Mouse (Mus musculus) gastrocnemius, adult 8-10 months (tissue): ENCODE measurements around the gene Homer2. TPM values are rescaled to one million over a fixed set of nuclear protein-coding genes. Genes with fewer than 3 reads are reported as not detected.
A peak's percentile ranks its signal among the peaks of the same experiment; 100 is the strongest.

Experiments used
- DNase-seq, 2 experiments: peaks; one replicate each; pipeline ENCODE4 v3.0.0; 2022; ENCODE audit warnings: low spot score in 2 of 2
- total RNA-seq, 4 experiments: library from RNA; stranded (reverse); gene quantifications; 2 replicates each; pipeline ENCODE4 v1.2.4; 2022

Homer2 gene
- total RNA-seq, 4 experiments from 2014 or later = 40.0 to 53.1 (median 44.0) TPM

DNA sequence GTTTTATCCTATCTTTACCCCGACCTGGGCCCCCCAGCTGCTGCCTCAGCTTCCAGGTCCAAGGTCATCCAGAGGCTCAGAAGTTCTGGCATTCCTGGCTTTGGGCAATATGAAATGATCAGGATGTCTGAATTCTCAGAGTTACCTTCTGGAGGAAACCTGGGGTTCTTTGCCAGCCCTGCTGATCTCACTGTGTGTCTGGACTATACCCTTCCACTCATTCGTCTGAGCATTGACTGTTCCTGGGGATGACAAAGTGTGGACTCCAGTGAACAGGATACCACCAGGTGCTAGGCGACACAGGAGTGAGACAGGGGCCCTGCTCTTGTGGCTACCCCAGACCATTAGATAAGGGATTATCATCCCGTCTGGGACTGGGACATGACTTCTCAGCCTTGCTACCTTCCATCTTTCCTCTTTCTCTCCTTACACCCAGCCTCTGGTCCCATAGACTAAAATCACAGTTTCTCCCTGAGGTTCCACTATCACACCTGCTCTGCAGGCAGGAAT is 143.8 kb downstream of the Homer2 start:
- DNase-seq = no peak

DNA sequence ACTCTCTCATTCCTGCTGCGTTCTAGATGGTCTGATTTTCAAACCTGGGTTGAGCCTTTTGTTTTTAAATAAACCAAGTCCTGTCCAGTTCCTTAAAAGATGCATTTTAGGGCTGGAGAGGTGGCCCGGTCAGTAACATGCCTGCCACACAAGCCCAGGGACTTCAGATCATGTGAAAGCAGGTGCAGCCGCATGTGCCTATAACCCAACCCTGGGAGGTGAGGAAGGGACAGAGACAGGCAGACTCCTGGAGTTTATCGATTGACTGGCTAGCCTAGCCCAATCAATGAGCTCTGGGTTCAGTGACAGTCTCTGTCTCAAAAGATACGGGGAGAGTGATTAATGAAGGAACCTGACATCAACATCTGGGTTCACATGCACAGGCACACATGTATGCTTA is 146.1 kb downstream of the Homer2 start:
- no peak for DNase-seq

DNA sequence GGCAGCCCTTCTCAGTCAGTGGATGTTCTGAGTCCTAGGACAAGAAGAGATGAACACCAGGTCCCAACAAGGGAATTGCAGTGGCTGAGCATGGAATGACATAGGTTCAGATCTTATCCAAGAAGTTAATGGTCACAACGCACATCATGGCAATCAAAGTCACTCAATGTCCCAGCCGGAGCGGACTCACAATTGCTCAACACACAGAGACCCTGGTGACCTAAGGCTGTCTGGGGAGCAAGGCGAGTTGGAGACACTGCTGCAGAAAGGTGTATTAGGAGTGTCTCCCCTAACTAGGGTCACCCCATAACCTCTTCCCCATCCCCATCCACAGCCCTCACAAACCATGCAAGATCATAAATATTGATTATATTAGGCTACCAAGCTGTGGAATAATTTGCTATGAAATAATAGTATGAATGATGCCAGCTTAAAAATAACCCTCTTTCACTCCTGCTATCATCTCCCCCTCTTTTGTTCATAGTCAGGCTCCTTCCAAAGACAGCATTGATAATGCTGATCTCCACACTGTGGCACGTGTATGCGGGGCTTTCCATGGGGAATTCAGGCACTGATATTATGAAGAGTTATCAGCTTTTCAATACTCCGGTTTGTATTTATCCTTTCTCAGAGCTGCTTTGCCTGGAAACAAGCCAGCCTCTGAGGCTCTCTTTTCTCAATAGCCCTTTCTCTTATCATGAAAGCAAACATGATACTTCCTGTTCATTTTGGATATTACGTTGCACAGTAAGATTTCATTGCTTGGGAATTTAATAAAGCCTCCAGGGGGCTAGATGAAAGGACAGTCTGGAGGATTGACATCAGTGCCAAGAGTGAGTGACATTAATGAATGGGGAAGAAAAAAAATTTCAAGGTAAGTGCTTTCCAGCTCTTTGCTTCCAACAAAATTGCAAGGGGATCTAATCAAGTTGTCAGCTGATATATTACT is 147.0 kb downstream of the Homer2 start:
- DNase-seq = no peak

DNA sequence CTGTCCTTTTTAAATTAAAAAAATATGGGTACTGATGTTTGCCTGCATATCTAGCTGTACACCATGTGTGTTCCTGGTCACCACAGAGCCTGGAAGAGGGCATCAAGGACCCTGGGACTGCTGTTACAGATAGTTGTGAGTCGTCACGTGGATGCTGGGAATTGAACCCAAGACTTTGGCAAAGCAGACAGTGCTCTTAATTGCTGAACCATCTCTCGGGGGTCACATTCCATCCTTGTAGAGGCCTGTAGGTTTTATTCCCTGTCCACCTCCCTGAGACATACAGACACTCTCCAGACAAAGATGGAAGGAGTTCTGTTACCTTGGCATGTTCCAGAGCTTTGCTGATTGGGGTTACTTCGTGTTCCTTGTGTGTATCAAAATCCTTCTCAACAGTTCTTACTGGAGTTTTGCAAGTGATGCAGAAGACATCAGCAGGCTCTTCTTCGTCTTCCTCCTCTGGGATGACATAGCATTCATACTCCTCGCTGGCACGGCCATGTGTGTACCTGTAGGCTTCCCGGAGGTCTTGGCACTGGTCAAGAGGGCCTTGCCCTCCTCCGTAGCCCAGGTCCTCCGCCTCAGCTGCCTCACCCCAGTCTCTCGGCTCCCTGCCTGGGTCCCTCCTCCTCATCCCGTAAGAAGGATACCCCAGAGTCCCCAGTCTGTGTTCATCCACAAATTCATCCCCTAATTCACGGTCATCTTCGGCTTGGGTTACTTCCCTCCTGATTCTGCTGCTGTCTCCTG is 147.9 kb downstream of the Homer2 start:
- no peak for DNase-seq

DNA sequence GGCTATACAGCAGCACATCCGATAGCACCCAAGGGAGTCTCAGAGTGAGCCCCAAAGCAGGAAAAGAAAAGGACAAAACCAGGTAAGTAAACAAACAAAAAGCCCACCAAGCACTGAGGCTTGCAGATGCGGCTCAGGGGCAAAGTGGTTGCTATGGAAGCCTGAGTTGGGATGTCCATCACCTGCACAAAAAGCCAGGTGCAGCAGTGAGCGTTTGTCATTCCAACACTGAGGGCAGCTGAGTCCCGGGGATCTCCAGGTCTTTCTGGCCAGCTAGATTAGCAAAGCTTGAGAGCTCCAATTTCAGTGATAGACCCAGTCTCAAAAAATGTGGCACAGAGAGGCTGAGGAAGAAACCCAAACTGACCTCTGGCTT is 149.4 kb downstream of the Homer2 start:
- no peak for DNase-seq

DNA sequence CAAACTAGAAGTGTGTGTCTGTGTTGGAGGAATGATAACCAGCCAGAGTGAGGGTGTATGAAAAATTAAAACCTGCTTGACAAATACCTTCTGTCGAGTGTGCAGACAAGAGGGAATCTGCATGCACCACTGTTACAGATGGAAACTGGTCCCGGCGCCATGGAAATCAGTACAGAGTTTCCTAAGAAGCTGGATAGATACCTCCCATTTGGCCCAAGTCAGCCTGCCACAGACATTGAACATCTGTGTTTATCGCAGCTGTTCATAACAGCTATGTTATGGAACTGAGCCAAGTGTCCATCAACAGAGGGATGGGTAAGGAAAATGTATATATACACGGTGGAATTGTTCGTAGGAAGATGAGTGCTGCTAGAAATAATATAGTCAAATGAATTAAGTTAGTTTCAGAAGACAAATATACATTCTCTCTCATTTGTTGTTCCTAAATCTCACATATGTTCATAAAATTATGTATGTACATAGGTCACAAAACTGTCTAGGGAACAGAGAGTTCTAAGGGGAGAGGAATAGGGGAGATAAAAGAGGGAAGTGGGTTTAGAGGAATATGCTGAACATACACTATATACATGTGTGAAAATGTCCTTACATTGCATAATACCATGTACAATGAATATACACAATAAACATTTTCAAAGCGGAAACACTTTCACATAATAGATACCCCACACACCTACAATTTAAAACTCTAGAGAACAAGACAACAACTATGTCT is 149.9 kb downstream of the Homer2 start:
- no peak for DNase-seq

DNA sequence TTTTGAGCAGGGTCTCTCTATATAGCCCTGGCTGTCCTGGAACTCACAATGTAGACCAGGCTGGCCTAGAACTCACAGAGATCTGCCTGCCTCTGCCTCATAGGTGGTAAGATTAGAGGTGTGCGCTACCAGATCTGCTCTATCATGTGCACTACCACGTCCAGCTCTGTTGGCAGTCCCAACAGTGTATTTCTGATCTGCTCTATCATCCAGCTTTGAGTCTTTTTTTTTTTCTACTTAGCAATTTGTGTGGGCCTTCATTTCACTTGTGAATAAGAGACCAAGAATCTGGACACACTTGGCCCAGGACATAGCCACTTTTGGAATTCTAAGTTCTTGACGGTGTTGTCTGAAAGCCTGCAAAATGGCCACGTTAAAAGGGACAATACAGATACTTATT is 150.5 kb downstream of the Homer2 start:
- DNase-seq = no peak

DNA sequence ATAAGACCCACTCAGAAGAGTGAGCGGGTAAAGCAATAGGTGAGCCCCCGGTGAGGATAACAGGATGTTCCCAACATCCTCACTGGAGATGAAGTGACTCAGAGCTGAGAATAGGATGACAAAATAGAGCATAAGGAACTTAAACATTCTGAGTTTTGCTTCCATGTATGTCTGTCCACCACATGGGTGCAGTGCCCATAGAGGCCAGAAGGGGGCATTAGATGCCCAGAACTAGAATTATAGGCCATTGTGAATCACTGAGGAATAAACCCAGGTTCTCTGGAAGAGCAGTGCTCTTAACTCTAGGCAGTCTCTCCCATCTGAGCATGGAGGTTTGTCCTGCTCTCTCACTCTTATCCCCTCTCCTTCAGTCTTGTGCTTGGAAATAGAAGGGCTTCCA is 153.0 kb downstream of the Homer2 start:
- DNase-seq = peak in 1 of 2 experiments; percentile 27

DNA sequence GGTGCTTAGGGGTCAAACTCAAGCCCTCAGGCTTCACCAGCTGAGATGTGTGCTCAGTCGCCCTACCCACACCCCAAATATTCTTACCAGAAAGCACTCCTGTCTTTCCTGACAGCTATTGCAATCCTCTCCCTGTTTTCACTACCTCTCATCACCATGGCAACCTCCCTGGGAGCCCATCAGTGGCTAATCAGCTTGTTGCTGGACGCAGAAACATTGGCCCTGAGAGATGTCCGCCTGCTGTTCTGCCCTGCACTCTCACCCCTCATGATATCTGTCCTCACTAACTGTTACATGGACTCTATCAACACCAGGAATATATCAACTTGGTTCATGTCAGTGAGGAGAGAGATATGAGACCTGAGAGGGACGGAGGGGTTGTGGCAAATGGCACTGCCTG is 153.7 kb downstream of the Homer2 start:
- no peak for DNase-seq

Other genes starting within 250 kb of the Homer2 start
- under 1 TPM in 3 of 4 experiments, not detected in 1; 0.17 to 0.60 (median 0.38) TPM for gene Ap3b2, start 213.6 kb downstream of the Homer2 start, total RNA-seq
- gene BC048679, start 209.2 kb downstream of the Homer2 start, total RNA-seq = 10 to 100 TPM in 1 of 4 experiments, 1 to 10 TPM in 3; 2.7 to 10.6 (median 3.2) TPM
- gene Fsd2, start 140.6 kb downstream of the Homer2 start, total RNA-seq = 100 to 1,000 TPM; 291 to 459 (median 401) TPM
- gene Whamm, start 136.3 kb downstream of the Homer2 start, total RNA-seq = 1 to 10 TPM; 7.6 to 9.6 (median 9.1) TPM
- gene Ramac, start 55.4 kb upstream of the Homer2 start, total RNA-seq = 10 to 100 TPM; 23.0 to 26.0 (median 24.4) TPM
- gene 3110040N11Rik, start 82.0 kb upstream of the Homer2 start, total RNA-seq = 10 to 100 TPM; 20.4 to 26.0 (median 23.4) TPM
- gene Btbd1, start 121.9 kb upstream of the Homer2 start, total RNA-seq = 100 to 1,000 TPM; 148 to 159 (median 152) TPM
- gene Gm10160, start 148.3 kb upstream of the Homer2 start, total RNA-seq = not detected
- 1 to 10 TPM; 3.5 to 5.0 (median 4.4) TPM for gene Tm6sf1, start 151.5 kb upstream of the Homer2 start, total RNA-seq
- gene Hdgfl3, start 226.9 kb upstream of the Homer2 start, total RNA-seq = 1 to 10 TPM in 3 of 4 experiments, under 1 TPM in 1; 0.99 to 1.5 (median 1.5) TPM